Mouse (Mus musculus): ENCODE measurements around the gene Azgp1. TPM values are rescaled to one million over a fixed set of nuclear protein-coding genes. Genes with fewer than 3 reads are reported as not detected.

The Azgp1 gene
- not detected for total RNA-seq (2023)

GRCm38 (mm10) chr5:137981300-137981699, at the start of gene Azgp1:
Gene Azgp1 (plus strand): TSS chr5:137981520.

GRCm38 (mm10) chr5:137962945-137963344, 18.4 kb upstream of the Azgp1 start, which contains the start of gene Gjc3:
Gene Gjc3 (minus strand): TSS chr5:137963098.

DNA sequence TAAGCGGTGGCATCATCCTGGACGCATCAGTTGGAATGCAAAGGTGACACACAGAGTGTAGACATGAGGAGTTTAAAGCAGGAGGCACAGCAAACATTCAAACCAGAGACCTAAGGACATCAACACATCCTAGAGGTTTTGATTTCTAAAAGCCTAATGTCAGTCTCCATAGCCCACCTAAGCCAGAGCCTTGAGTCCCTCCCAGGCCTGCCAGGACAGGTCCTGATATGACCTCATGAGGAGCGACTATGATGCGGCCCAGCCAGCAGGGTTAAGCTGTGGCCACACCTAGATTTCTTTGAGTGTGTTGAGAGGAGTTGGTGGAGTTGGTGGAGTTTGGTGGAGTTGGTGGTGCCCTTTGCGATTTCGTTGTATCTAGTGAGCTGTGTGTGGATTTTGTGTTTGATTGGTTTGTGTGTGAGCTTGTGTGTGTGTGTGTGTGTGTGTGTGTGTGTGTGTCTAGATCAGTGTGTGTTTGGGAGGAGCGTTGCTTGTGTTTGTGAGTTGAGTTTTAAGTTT, 39.7 kb downstream of the Azgp1 start, which contains the start of the genes Smok3a and Smok3b:
TSS of gene Smok3a (plus strand) at position 301 of the 519 bp plus-strand sequence.
TSS of gene Smok3b (plus strand) at position 469 of the 519 bp plus-strand sequence.

Other genes with a start within 250 kb of the Azgp1 start
- gene Nyap1, start 239.9 kb upstream of the Azgp1 start, total RNA-seq (2023): 1 to 10 TPM in 1 of 2 experiments, under 1 TPM in 1; 0.94 to 1.2 TPM
- 100 to 1,000 TPM; 192 to 213 TPM for gene Tsc22d4, start 235.8 kb upstream of the Azgp1 start, total RNA-seq (2023)
- gene Ppp1r35, start 202.7 kb upstream of the Azgp1 start, total RNA-seq (2023): 10 to 100 TPM; 19.3 to 22.4 TPM
- 10 to 100 TPM; 45.3 to 50.6 TPM for gene Mepce, start 193.9 kb upstream of the Azgp1 start, total RNA-seq (2023)
- gene Zcwpw1, start 193.7 kb upstream of the Azgp1 start, total RNA-seq (2023): 1 to 10 TPM; 3.7 to 5.0 TPM
- gene Pilra, start 145.2 kb upstream of the Azgp1 start, total RNA-seq (2023): 100 to 1,000 TPM; 435 to 464 TPM
- gene Pilrb1, start 123.4 kb upstream of the Azgp1 start, total RNA-seq (2023): 100 to 1,000 TPM; 320 to 398 TPM
- gene Pilrb2, start 109.7 kb upstream of the Azgp1 start, total RNA-seq (2023): 100 to 1,000 TPM; 304 to 357 TPM
- gene Cyp3a13, start 59.9 kb upstream of the Azgp1 start, total RNA-seq (2023): not detected
- not detected for gene Gjc3, start 18.4 kb upstream of the Azgp1 start, total RNA-seq (2023)
- not detected for gene Smok3a, start 39.7 kb downstream of the Azgp1 start, total RNA-seq (2023)
- gene Smok3b, start 39.9 kb downstream of the Azgp1 start, total RNA-seq (2023): not detected
- gene Smok3c, start 71.7 kb downstream of the Azgp1 start, total RNA-seq (2023): not detected
- gene Zkscan1, start 103.6 kb downstream of the Azgp1 start, total RNA-seq (2023): 10 to 100 TPM; 11.2 to 12.3 TPM
- 1 to 10 TPM; 7.0 to 7.9 TPM for gene Zscan21, start 135.4 kb downstream of the Azgp1 start, total RNA-seq (2023)
- gene Zfp113, start 174.2 kb downstream of the Azgp1 start, total RNA-seq (2023): 1 to 10 TPM; 2.5 to 3.6 TPM
- gene Cops6, start 179.6 kb downstream of the Azgp1 start, total RNA-seq (2023): 10 to 100 TPM; 45.2 to 52.4 TPM
- 10 to 100 TPM; 44.6 to 51.6 TPM for gene Ap4m1, start 190.5 kb downstream of the Azgp1 start, total RNA-seq (2023)
- gene Mcm7, start 190.9 kb downstream of the Azgp1 start, total RNA-seq (2023): 10 to 100 TPM; 22.7 to 24.9 TPM
- gene Taf6, start 205.9 kb downstream of the Azgp1 start, total RNA-seq (2023): 10 to 100 TPM; 22.3 to 23.2 TPM
- 10 to 100 TPM; 12.7 to 16.3 TPM for gene Cnpy4, start 206.0 kb downstream of the Azgp1 start, total RNA-seq (2023)
- gene Mblac1, start 212.8 kb downstream of the Azgp1 start, total RNA-seq (2023): 1 to 10 TPM; 3.1 to 4.2 TPM
- gene Nxpe5, start 244.4 kb downstream of the Azgp1 start, total RNA-seq (2023): 1 to 10 TPM; 6.4 to 8.4 TPM

Measured in monocyte, adult 59 days (primary cell).